Mouse (Mus musculus) kidney, postnatal 0 days (tissue): Measurements from ENCODE around the gene Tmem150b. TPM values are rescaled to one million over a fixed set of nuclear protein-coding genes. Genes with fewer than 3 reads are reported as not detected.

ENCODE experiments used
- ATAC-seq: fragments of 200-750 bp; cut with Nextera tagmentation; replicated peaks from 2 replicates; pipeline ENCODE4 v1.8.0; 2017; ENCODE audit warnings: low read depth, moderate number of reproducible peaks, moderate TSS enrichment, moderate library complexity; ENCODE audit not compliant: low FRiP score
- DNase-seq: peaks from one replicate; pipeline ENCODE4 v3.0.0-alpha.2; 2016; ENCODE audit warnings: low spot score
- H3K27ac ChIP-seq: fragments of 300-500 bp; sonication (generic); 2 replicates; pipeline ENCODE4 v1.5.1; 2014; ENCODE audit warnings: mild to moderate bottlenecking
- H3K27me3 ChIP-seq: fragments of 300-500 bp; sonication (generic); 2 replicates; pipeline ENCODE4 v1.6.1; 2014; ENCODE audit warnings: low read length, mixed read lengths; ENCODE audit not compliant: insufficient read depth
- H3K36me3 ChIP-seq: fragments of 300-500 bp; sonication (generic); 2 replicates; pipeline ENCODE4 v1.6.1; 2014; ENCODE audit warnings: low read length, mixed read lengths; ENCODE audit not compliant: insufficient read depth
- H3K4me1 ChIP-seq: fragments of 300-500 bp; sonication (generic); replicated peaks from 2 replicates; pipeline ENCODE4 v1.6.1; 2014; ENCODE audit warnings: antibody characterized with exemption, low read length, mixed read lengths; ENCODE audit not compliant: insufficient read depth
- H3K4me2 ChIP-seq: fragments of 300-500 bp; sonication (generic); 2 replicates; pipeline ENCODE4 v1.6.1; 2014; ENCODE audit warnings: mild to moderate bottlenecking, low read length, moderate library complexity, mixed read lengths
- H3K4me3 ChIP-seq: fragments of 300-500 bp; sonication (generic); replicated peaks from 2 replicates; pipeline ENCODE4 v1.5.1; 2014; ENCODE audit warnings: low read depth, low read length
- H3K9ac ChIP-seq: fragments of 300-500 bp; sonication (generic); 2 replicates; pipeline ENCODE4 v1.6.1; 2014; ENCODE audit warnings: low read depth, low read length
- H3K9me3 ChIP-seq: fragments of 300-500 bp; sonication (generic); replicated peaks from 2 replicates; pipeline ENCODE4 v1.6.1; 2016; ENCODE audit warnings: low read length, inconsistent platforms, mixed read lengths
- CTCF ChIP-seq: IDR thresholded peaks from 2 replicates; pipeline ENCODE4 v1.5.1; 2016; ENCODE audit warnings: antibody characterized with exemption, low read depth, mild to moderate bottlenecking, moderate library complexity
- WGBS: fragments of 180-500 bp; shearing (Covaris S2); extraction: QIAGEN DNeasy Blood & Tissue Kit; methylation state at CpG from one replicate; pipeline ENCODE4 v1.1.7; 2014; 5-methylcytosine and 5-hydroxymethylcytosine counted together
- polyA plus RNA-seq: library from polyadenylated mRNA; unstranded; fragments of >200 nt; fragmentation: Nextera tagmentation; extraction: Ambion mirVana; gene quantifications from 2 replicates; pipeline ENCODE4 v1.2.1, GENCODE M21; 2015

Gene Tmem150b
- 0.06 and 0.12 TPM in 2 replicates for polyA plus RNA-seq

DNA sequence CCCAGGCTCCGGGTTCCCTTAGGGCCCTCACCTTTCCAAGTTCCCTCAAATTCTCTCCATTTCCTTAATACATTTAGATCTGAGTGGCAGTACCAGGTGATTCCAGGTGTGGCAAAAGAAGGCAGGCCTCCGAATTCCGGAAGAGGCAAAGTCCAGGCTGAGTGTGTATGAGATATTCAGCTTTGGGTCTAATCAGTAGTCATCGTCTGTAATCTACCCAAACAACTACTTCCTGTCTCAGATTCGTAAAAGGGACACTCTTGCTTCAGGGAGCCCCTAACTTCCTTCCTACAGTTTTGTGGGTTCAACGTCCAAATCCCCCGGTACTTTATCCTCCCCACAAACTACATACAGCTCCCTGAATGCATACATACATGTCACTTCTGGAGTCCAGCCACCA is at the start of gene Tmem150b:
Gene Tmem150b (minus strand): TSS at position 81 of the 400 bp plus-strand sequence.
- Histone ChIP-seq H3K4me1 (no peaks in the 10 kb centered on the region), H3K27me3 (no peaks in the 10 kb centered on the region), H3K4me3 (no peak within 1 kb of the TSS), H3K9ac (no peak within 1 kb of the TSS), H3K27ac (0 out of 2 replicates have a peak within 1 kb of the TSS, but pooled peaks have one; percentile 0), H3K36me3 (no peaks in the 10 kb centered on the region), H3K9me3 (no peaks in the 10 kb centered on the region), H3K4me2 (no peak within 1 kb of the TSS)
- ATAC-seq = no peak
- WGBS = 69% methylated on average over 7 of the region's 7 CpGs
- no peak for DNase-seq
- TF ChIP-seq CTCF = no peak

GRCm38 (mm10) chr7:4771202-4771601 is 46.2 kb upstream of the Tmem150b start, which contains the start of gene Fam71e2:
Gene Fam71e2, minus strand, starts transcription at chr7:4771302.
- DNase-seq (no peak), ATAC-seq (no peak)
- no peak within 1 kb of the TSS for H3K4me3 ChIP-seq
- H3K4me1 ChIP-seq = no peaks in the 10 kb centered on the region
- no peak for TF ChIP-seq CTCF
- WGBS = 67% methylated on average over 5 of the region's 5 CpGs
- no peak within 1 kb of the TSS for H3K4me2 ChIP-seq
- H3K27me3 ChIP-seq = peaks cover 2% of the 10 kb centered on the region; the same call in 1 of the 2 replicates
- H3K27ac ChIP-seq = no peak within 1 kb of the TSS
- no peaks in the 10 kb centered on the region for H3K9me3 ChIP-seq
- H3K36me3 ChIP-seq = no peaks in the 10 kb centered on the region
- H3K9ac ChIP-seq = no peak within 1 kb of the TSS

- H3K4me2 ChIP-seq = 0 out of 2 replicates have a peak overlapping the region, but pooled peaks have one; percentile 27
- no peak overlapping the region for H3K9ac ChIP-seq
- H3K4me1 ChIP-seq = no peaks in the 10 kb centered on the region
- 12% methylated on average over 4 of the region's 4 CpGs for WGBS
- no peaks in the 10 kb centered on the region for H3K27me3 ChIP-seq
- no peak overlapping the region for H3K27ac ChIP-seq
- H3K36me3 ChIP-seq = no peaks in the 10 kb centered on the region
- DNase-seq (peak; percentile 28), ATAC-seq (no peak)
- H3K9me3 ChIP-seq = no peaks in the 10 kb centered on the region
- H3K4me3 ChIP-seq = no peak overlapping the region
- no peak for TF ChIP-seq CTCF
Observed at GRCm38 (mm10) chr7:4764946-4765710, 40.1 kb upstream of the Tmem150b start.

- DNase-seq (no peak), ATAC-seq (no peak)
- TF ChIP-seq CTCF = no peak
- Histone ChIP-seq H3K36me3 (no peaks in the 10 kb centered on the region), H3K4me3 (no peak overlapping the region), H3K9ac (no peak overlapping the region), H3K4me1 (no peaks in the 10 kb centered on the region), H3K27ac (no peak overlapping the region), H3K9me3 (no peaks in the 10 kb centered on the region), H3K4me2 (no peak overlapping the region), H3K27me3 (no peaks in the 10 kb centered on the region)
- WGBS = 53% methylated on average over 1 of the region's 1 CpGs
Observed at GRCm38 (mm10) chr7:4759670-4760069, 34.6 kb upstream of the Tmem150b start.

DNA sequence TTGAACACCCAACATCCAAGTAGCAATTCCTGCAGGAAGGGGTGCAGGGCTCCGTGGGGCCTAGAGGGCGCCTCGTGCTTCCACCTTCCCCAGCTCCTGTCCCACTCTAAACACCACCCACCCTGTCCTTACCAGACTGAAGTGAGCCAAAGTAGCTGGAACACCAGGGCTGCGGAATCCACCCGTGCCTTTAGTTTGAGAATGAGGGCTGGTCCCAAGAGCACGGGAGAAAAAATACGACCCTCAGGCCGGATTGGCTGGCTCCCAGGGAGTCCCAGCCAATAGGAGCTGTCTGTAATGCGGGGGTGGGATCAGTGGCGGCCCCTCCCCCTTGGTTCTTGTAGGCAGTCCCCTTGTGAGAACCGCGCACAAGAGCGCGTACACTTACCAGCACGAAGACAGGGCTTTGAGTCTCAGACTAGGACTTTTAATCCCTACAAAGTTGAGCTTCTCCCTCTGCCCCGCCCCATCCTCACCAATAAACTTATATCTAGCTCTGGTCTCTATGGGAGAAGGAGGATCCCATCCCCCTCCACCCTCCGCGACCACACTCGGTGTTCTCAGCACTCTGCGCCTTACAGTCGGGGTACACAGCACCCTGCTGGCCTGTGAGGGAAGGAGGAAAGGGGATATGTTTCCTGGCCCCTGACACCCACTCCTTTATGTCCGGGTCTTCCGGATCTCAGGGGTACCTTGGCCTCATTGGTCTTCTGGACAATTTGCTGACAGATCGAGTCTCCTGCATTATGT is 27.9 kb upstream of the Tmem150b start, which contains the start of gene Cox6b2:
Gene Cox6b2 (minus strand): TSS at position 274 of the 750 bp plus-strand sequence.
- DNase-seq = peak; percentile 98
- no peaks in the 10 kb centered on the region for H3K27me3 ChIP-seq
- H3K4me1 ChIP-seq = peaks cover 14% of the 10 kb centered on the region; the same call in 1 of the 2 replicates
- H3K27ac ChIP-seq = peak within 1 kb of the TSS; percentile 38; the same call in 1 of the 2 replicates
- H3K9ac ChIP-seq = peak within 1 kb of the TSS; percentile 41; the same call in 1 of the 2 replicates
- 2% methylated on average over 24 of the region's 24 CpGs for WGBS
- H3K4me2 ChIP-seq = peak within 1 kb of the TSS; percentile 53
- peak; percentile 15; the same call in 1 of the 2 replicates for TF ChIP-seq CTCF
- H3K36me3 ChIP-seq = no peaks in the 10 kb centered on the region
- ATAC-seq = peak; percentile 90
- H3K9me3 ChIP-seq = no peaks in the 10 kb centered on the region
- peak within 1 kb of the TSS; percentile 36 for H3K4me3 ChIP-seq
